Mouse (Mus musculus): ENCODE data around the gene Cdh16. TPM values are rescaled to one million over a fixed set of nuclear protein-coding genes. Genes with fewer than 3 reads are reported as not detected.
A peak's percentile ranks its signal among the peaks of the same experiment; 100 is the strongest.

Cdh16 gene
- total and polyA plus RNA-seq, 2 experiments from 2014 or later: not detected

GRCm38 (mm10) chr8:104630981-104631663 lies 6.9 kb upstream of the Cdh16 start, which contains the start of gene Rrad:
Rrad (minus strand) TSS chr8:104631327.
- TF ChIP-seq CTCF (IDR thresholded peaks at IDR 0.05; ENCODE audit: low read depth): no peak
- H3K27ac ChIP-seq (ENCODE audit: low read depth, low read length): no peak within 1 kb of the TSS
- peaks cover 11% of the 10 kb centered on the region for H3K36me3 ChIP-seq (ENCODE audit: insufficient read depth)
- H3K4me2 ChIP-seq (ENCODE audit: low read depth): peak within 1 kb of the TSS; percentile 57
- H3K4me1 ChIP-seq (ENCODE audit: insufficient read depth): peaks cover 8% of the 10 kb centered on the region; the same call in 1 of the 2 replicates
- peak within 1 kb of the TSS; percentile 32 for H3K4me3 ChIP-seq (ENCODE audit: low read depth, low read length)
- H3K27me3 ChIP-seq (ENCODE audit: insufficient read depth, low read length): peaks cover 6% of the 10 kb centered on the region; the same call in 1 of the 2 replicates
- no peaks in the 10 kb centered on the region for H3K9me3 ChIP-seq (ENCODE audit: low read length)
- peak within 1 kb of the TSS; percentile 28 for H3K9ac ChIP-seq
- DNase-seq: peak; percentile 29
- WGBS: 1% methylated on average over 19 of the region's 28 CpGs
- peak; percentile 34 for ATAC-seq

GRCm38 (mm10) chr8:104630574-104630973 lies 6.4 kb upstream of the Cdh16 start:
- 3% methylated on average over 36 of the region's 36 CpGs for WGBS
- Histone ChIP-seq H3K36me3 (ENCODE audit: insufficient read depth) (peaks cover 8% of the 10 kb centered on the region), H3K27ac (ENCODE audit: low read depth, low read length) (no peak overlapping the region), H3K4me3 (ENCODE audit: low read depth, low read length) (peak overlapping the region; percentile 32), H3K4me1 (ENCODE audit: insufficient read depth) (peaks cover 8% of the 10 kb centered on the region; the same call in 1 of the 2 replicates), H3K9ac (peak overlapping the region; percentile 28; the same call in 1 of the 2 replicates), H3K27me3 (ENCODE audit: insufficient read depth, low read length) (peaks cover 6% of the 10 kb centered on the region; the same call in 1 of the 2 replicates), H3K9me3 (ENCODE audit: low read length) (no peaks in the 10 kb centered on the region), H3K4me2 (ENCODE audit: low read depth) (peak overlapping the region; percentile 57)
- ATAC-seq: peak; percentile 16; the same call in 1 of the 2 replicates
- no peak; the same call in 1 of the 2 replicates for TF ChIP-seq CTCF (IDR thresholded peaks at IDR 0.05; ENCODE audit: low read depth)
- peak; percentile 6 for DNase-seq

GRCm38 (mm10) chr8:104630111-104630479 lies 5.9 kb upstream of the Cdh16 start:
- DNase-seq (no peak), ATAC-seq (no peak)
- Histone ChIP-seq H3K4me2 (ENCODE audit: low read depth) (peak overlapping the region; percentile 57), H3K9ac (no peak overlapping the region), H3K4me3 (ENCODE audit: low read depth, low read length) (no peak overlapping the region; the same call in 1 of the 2 replicates), H3K27me3 (ENCODE audit: insufficient read depth, low read length) (peaks cover 6% of the 10 kb centered on the region; the same call in 1 of the 2 replicates), H3K36me3 (ENCODE audit: insufficient read depth) (peaks cover 4% of the 10 kb centered on the region; the same call in 1 of the 2 replicates), H3K27ac (ENCODE audit: low read depth, low read length) (no peak overlapping the region), H3K9me3 (ENCODE audit: low read length) (no peaks in the 10 kb centered on the region), H3K4me1 (ENCODE audit: insufficient read depth) (peaks cover 8% of the 10 kb centered on the region; the same call in 1 of the 2 replicates)
- no peak for TF ChIP-seq CTCF (IDR thresholded peaks at IDR 0.05; ENCODE audit: low read depth)
- WGBS: 41% methylated on average over 8 of the region's 8 CpGs

GRCm38 (mm10) chr8:104629306-104630110 lies 5.3 kb upstream of the Cdh16 start:
- DNase-seq (no peak), ATAC-seq (no peak)
- no peaks in the 10 kb centered on the region for H3K36me3 ChIP-seq (ENCODE audit: insufficient read depth)
- WGBS: 81% methylated on average over 22 of the region's 22 CpGs
- H3K4me2 ChIP-seq (ENCODE audit: low read depth): no peak overlapping the region
- TF ChIP-seq CTCF (IDR thresholded peaks at IDR 0.05; ENCODE audit: low read depth): no peak
- H3K4me1 ChIP-seq (ENCODE audit: insufficient read depth): peaks cover 8% of the 10 kb centered on the region; the same call in 1 of the 2 replicates
- peaks cover 6% of the 10 kb centered on the region; the same call in 1 of the 2 replicates for H3K27me3 ChIP-seq (ENCODE audit: insufficient read depth, low read length)
- H3K9me3 ChIP-seq (ENCODE audit: low read length): no peaks in the 10 kb centered on the region
- H3K9ac ChIP-seq: no peak overlapping the region
- H3K27ac ChIP-seq (ENCODE audit: low read depth, low read length): no peak overlapping the region
- no peak overlapping the region for H3K4me3 ChIP-seq (ENCODE audit: low read depth, low read length)

GRCm38 (mm10) chr8:104628402-104628801 lies 4.2 kb upstream of the Cdh16 start:
- H3K4me1 ChIP-seq (ENCODE audit: insufficient read depth): peaks cover 8% of the 10 kb centered on the region; the same call in 1 of the 2 replicates
- H3K27me3 ChIP-seq (ENCODE audit: insufficient read depth, low read length): peaks cover 6% of the 10 kb centered on the region; the same call in 1 of the 2 replicates
- ATAC-seq (no peak), DNase-seq (no peak)
- no peak overlapping the region for H3K27ac ChIP-seq (ENCODE audit: low read depth, low read length)
- H3K9me3 ChIP-seq (ENCODE audit: low read length): no peaks in the 10 kb centered on the region
- H3K9ac ChIP-seq: no peak overlapping the region
- no peak for TF ChIP-seq CTCF (IDR thresholded peaks at IDR 0.05; ENCODE audit: low read depth)
- H3K36me3 ChIP-seq (ENCODE audit: insufficient read depth): no peaks in the 10 kb centered on the region
- no peak overlapping the region for H3K4me3 ChIP-seq (ENCODE audit: low read depth, low read length)
- 95% methylated on average over 21 of the region's 21 CpGs for WGBS
- no peak overlapping the region for H3K4me2 ChIP-seq (ENCODE audit: low read depth)

GRCm38 (mm10) chr8:104627065-104627740 lies 3.0 kb upstream of the Cdh16 start:
- no peaks in the 10 kb centered on the region for H3K9me3 ChIP-seq (ENCODE audit: low read length)
- peaks cover 6% of the 10 kb centered on the region; the same call in 1 of the 2 replicates for H3K27me3 ChIP-seq (ENCODE audit: insufficient read depth, low read length)
- ATAC-seq: no peak
- peaks cover 6% of the 10 kb centered on the region; the same call in 1 of the 2 replicates for H3K4me1 ChIP-seq (ENCODE audit: insufficient read depth)
- no peaks in the 10 kb centered on the region for H3K36me3 ChIP-seq (ENCODE audit: insufficient read depth)
- no peak overlapping the region for H3K9ac ChIP-seq
- no peak for TF ChIP-seq CTCF (IDR thresholded peaks at IDR 0.05; ENCODE audit: low read depth)
- H3K4me2 ChIP-seq (ENCODE audit: low read depth): no peak overlapping the region
- no peak overlapping the region for H3K27ac ChIP-seq (ENCODE audit: low read depth, low read length)
- no peak for DNase-seq
- no peak overlapping the region for H3K4me3 ChIP-seq (ENCODE audit: low read depth, low read length)
- 71% methylated on average over 4 of the region's 4 CpGs for WGBS
